Mouse (Mus musculus): Measurements from ENCODE around the gene BC024063. TPM values are rescaled to one million over a fixed set of nuclear protein-coding genes. Genes with fewer than 3 reads are reported as not detected.
A peak's percentile ranks its signal among the peaks of the same experiment; 100 is the strongest.
"Not testable (repeated sequence)": the region's sequence is repeated elsewhere in the genome, so short reads cannot be mapped to it uniquely, and the experiment has no call there.

Gene BC024063
- total RNA-seq (2021) = 1 to 10 TPM in 1 of 2 experiments, under 1 TPM in 1; 0.59 to 1.1 TPM
- long read RNA-seq, experiment 1 = 0 reads
- long read RNA-seq, experiment 2, partial matches to known transcripts = 0 of 1 reads
- long read RNA-seq, experiment 2, other reads (novel, unspliced or antisense) = 1 of 1 reads

- peak within 1 kb of the TSS; percentile 71 for H3K4me3 ChIP-seq
- intact Hi-C loops (cut with DNase I) = not testable (repeated sequence)
- DNase-seq = peak; percentile 52
- H3K27ac ChIP-seq = peak within 1 kb of the TSS; percentile 71
Observed at GRCm38 (mm10) chr10:82082728-82083621, at the start of gene BC024063. TSS of gene BC024063 (plus strand) at chr10:82083353.

- no peak for TF ChIP-seq CTCF (IDR thresholded peaks at IDR 0.05)
- intact Hi-C loops (cut with DNase I) = no loop called here
- no peak for DNase-seq
- no peak overlapping the region for H3K4me3 ChIP-seq
- H3K27ac ChIP-seq = no peak overlapping the region
Observed at GRCm38 (mm10) chr10:82042191-82042590, 41.0 kb upstream of the BC024063 start.

GRCm38 (mm10) chr10:82046603-82047002 lies 36.5 kb upstream of the BC024063 start:
- TF ChIP-seq CTCF (IDR thresholded peaks at IDR 0.05) = no peak
- Histone ChIP-seq H3K4me3 (no peak overlapping the region), H3K27ac (no peak overlapping the region)
- no peak for DNase-seq
- intact Hi-C loops (cut with DNase I) = no loop called here

GRCm38 (mm10) chr10:82047597-82048459 lies 35.3 kb upstream of the BC024063 start, which contains the start of gene Zfp873:
TSS of gene Zfp873 (plus strand) at chr10:82048123.
- peak within 1 kb of the TSS; percentile 93 for H3K27ac ChIP-seq
- peak; percentile 93 for DNase-seq
- no peak for TF ChIP-seq CTCF (IDR thresholded peaks at IDR 0.05)
- H3K4me3 ChIP-seq = peak within 1 kb of the TSS; percentile 81
- intact Hi-C loops (cut with DNase I) = no loop called here

- peak overlapping the region; percentile 93 for H3K27ac ChIP-seq
- H3K4me3 ChIP-seq = peak overlapping the region; percentile 81
- intact Hi-C loops (cut with DNase I); DNase-seq: not testable (repeated sequence)
Observed at GRCm38 (mm10) chr10:82048460-82048804, 34.7 kb upstream of the BC024063 start.

- peak overlapping the region; percentile 71 for H3K4me3 ChIP-seq
- H3K27ac ChIP-seq; intact Hi-C loops (cut with DNase I); DNase-seq: not testable (repeated sequence)
Observed at GRCm38 (mm10) chr10:82083622-82083971, 444 bp downstream of the BC024063 start.

GRCm38 (mm10) chr10:82117206-82117605 lies 34.1 kb downstream of the BC024063 start:
- no peak overlapping the region for H3K4me3 ChIP-seq
- DNase-seq = no peak
- H3K27ac ChIP-seq = no peak overlapping the region
- no peak for TF ChIP-seq CTCF (IDR thresholded peaks at IDR 0.05)
- intact Hi-C loops (cut with DNase I) = no loop called here

GRCm38 (mm10) chr10:82127850-82128401 lies 44.8 kb downstream of the BC024063 start, which contains the start of gene AU041133:
TSS of gene AU041133 (plus strand) at chr10:82128013.
- DNase-seq = peak; percentile 82
- intact Hi-C loops (cut with DNase I) = no loop called here
- peak within 1 kb of the TSS; percentile 88 for H3K4me3 ChIP-seq
- no peak for TF ChIP-seq CTCF (IDR thresholded peaks at IDR 0.05)
- peak within 1 kb of the TSS; percentile 77 for H3K27ac ChIP-seq

- Histone ChIP-seq H3K4me3 (no peak overlapping the region), H3K27ac (no peak overlapping the region)
- intact Hi-C loops (cut with DNase I) = no loop called here
- DNase-seq = no peak
- no peak for TF ChIP-seq CTCF (IDR thresholded peaks at IDR 0.05)
Observed at GRCm38 (mm10) chr10:82145282-82145681, 62.1 kb downstream of the BC024063 start.

- no peak overlapping the region for H3K27ac ChIP-seq
- intact Hi-C loops (cut with DNase I) = no loop called here
- no peak for DNase-seq
- H3K4me3 ChIP-seq = no peak overlapping the region
- no peak for TF ChIP-seq CTCF (IDR thresholded peaks at IDR 0.05)
Observed at GRCm38 (mm10) chr10:82147571-82147970, 64.4 kb downstream of the BC024063 start.

Other genes starting within 250 kb of the BC024063 start
- gene Gm32687, start 219.4 kb upstream of the BC024063 start, total RNA-seq (2021) = 1 to 10 TPM; 2.0 to 2.9 TPM
- gene Zfp781, start 152.9 kb upstream of the BC024063 start, total RNA-seq (2021) = under 1 TPM; 0.33 to 0.53 TPM
- gene Zfp873, start 35.2 kb upstream of the BC024063 start, total RNA-seq (2021) = 1 to 10 TPM; 1.6 to 1.9 TPM
- gene AU041133, start 44.7 kb downstream of the BC024063 start, total RNA-seq (2021) = under 1 TPM; 0.67 to 0.77 TPM
- 1 to 10 TPM; 4.0 to 4.1 TPM for gene Zfp938, start 157.9 kb downstream of the BC024063 start, total RNA-seq (2021)
- not detected for gene 4932415D10Rik, start 233.2 kb downstream of the BC024063 start, total RNA-seq (2021)

Measured in gastrocnemius, adult 2 months (tissue).